Mouse (Mus musculus) spleen, postnatal 4 days (tissue): Measurements from ENCODE around the gene Psmb1.
"Not testable (repeated sequence)": the region's sequence is repeated elsewhere in the genome, so short reads cannot be mapped to it uniquely, and the experiment has no call there.

ENCODE experiments used
- DNase-seq, 2 experiments: peaks; one replicate each; pipeline ENCODE4 v3.0.0; 2022; ENCODE audit warnings: low spot score in 2 of 2

The Psmb1 gene

DNA sequence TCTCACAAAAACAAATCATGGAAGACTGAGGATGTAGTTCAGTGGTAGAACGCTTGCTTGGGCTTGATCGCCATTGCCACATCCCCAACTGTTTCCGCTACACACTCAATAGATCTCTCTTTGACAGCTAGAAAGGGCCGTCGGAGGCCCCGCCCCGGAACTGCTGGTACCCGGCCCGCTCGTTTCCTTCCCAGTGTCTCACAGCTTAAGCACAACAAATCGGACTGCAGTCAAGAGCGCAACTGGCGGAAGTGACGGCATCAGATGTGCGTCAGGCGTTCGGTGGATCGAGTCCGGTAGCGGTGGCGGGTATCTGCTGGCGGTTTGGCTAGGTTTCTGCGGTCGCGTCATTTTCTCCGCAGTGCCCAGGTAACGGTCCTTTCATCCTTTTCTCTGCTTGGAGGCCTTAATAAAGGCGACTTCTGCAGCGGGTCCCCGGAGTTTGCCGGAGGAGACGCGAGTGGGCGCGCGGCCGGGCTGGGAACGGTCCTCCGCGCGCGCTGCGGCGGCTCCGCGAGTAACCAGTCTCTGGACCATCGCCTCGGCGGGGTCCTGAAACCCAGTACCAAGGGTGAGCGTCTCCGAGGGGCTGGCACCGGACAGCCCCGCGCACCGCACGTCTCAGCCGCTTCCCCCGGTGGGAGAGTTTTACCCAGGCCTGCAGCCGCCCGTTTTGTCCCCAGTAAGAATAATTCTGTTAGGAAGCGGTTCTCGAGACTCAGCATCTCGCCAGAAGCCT, at the start of gene Psmb1, which contains the start of gene Tbp:
TSS of gene Psmb1 (minus strand) at position 96 of the 739 bp plus-strand sequence.
TSS of gene Tbp (plus strand) at position 233 of the 739 bp plus-strand sequence.
- peak; percentile 95 to 97 for DNase-seq

- DNase-seq = no peak
Observed at GRCm38 (mm10) chr17:15546440-15546839, 46.9 kb upstream of the Psmb1 start.

DNA sequence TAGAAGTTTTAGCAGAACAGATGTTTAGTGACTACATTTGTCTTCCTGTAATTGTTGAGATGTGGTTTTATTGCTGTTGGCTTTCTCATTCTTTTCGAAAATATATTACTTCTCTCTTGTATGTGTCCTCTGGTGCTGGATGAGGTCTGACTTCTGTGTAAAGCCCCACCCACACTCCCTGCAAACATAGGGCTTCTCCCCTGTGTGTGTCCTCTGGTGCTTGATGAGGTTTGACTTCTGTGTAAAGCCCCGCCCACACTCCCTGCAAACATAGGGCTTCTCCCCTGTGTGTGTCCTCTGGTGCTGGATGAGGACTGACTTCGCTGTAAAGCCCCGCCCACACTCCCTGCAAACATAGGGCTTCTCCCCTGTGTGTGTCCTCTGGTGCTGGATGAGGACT, 44.3 kb upstream of the Psmb1 start:
- not testable (repeated sequence) for DNase-seq

DNA sequence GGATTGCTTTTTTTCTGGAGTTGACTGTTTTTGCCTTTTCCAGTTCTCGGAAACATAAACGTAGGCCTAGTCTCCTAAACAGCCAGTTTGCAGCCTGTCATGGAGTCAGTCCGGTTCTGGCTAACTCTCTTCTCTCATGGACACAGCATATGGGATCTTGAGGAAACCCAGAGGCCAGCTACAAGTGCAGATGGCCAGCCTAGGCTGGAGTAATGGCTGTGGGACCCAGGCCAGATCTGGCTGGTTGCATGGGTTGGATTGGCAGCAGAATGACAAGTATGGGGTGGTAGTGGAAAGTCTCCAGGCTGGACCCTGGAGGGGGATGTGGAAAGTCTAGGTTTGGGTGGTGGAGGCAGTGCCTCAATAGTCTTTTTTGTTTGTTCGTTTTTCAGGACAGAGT, 40.8 kb upstream of the Psmb1 start:
- DNase-seq = no peak

DNA sequence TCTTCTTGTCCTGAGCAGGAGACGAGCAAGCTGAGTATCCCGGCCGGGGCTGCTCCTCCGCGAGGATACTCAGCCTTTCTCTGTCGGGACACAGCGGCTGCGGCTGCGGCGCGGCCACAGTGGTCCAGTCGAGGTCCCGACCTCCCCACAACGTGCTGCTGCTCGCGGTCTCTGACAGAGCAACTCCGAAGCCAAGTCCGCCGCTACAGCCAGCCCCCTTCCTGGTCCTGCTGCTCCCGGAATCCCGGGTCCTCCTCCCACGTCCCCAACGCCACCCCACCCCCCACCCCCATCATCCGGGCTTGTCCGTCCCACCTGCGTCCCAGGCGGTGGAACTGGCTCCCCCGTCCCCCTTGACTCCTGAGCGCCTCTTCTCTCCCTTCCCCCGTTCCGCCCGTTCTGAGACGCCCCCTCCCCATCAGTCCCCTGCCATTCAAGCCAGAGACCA, 36.9 kb upstream of the Psmb1 start:
- no peak for DNase-seq

- no peak for DNase-seq
Observed at GRCm38 (mm10) chr17:15535943-15536342, 36.4 kb upstream of the Psmb1 start.

- no peak for DNase-seq
Observed at GRCm38 (mm10) chr17:15535162-15535800, 35.7 kb upstream of the Psmb1 start.

- DNase-seq = peak in 1 of 2 experiments; percentile 34
Observed at GRCm38 (mm10) chr17:15530141-15530540, 30.6 kb upstream of the Psmb1 start.

- no peak for DNase-seq
Observed at GRCm38 (mm10) chr17:15528887-15529286, 29.3 kb upstream of the Psmb1 start.

DNA sequence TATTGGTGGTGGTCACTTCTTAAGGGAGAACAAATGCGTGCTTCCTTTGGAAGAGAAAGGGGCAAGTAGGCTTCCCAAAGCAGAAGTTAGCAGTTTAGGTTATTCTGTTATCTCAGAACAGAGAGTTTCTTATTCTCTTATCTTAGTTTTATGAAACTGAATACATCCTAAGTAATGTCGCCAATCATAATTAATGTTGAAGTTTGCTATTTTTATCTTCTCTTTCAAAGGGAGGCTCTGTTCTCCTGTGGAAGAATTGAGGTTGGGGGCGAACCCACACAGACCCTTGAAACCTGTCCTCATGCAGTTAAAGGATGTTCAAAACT, 28.2 kb upstream of the Psmb1 start:
- no peak for DNase-seq

DNA sequence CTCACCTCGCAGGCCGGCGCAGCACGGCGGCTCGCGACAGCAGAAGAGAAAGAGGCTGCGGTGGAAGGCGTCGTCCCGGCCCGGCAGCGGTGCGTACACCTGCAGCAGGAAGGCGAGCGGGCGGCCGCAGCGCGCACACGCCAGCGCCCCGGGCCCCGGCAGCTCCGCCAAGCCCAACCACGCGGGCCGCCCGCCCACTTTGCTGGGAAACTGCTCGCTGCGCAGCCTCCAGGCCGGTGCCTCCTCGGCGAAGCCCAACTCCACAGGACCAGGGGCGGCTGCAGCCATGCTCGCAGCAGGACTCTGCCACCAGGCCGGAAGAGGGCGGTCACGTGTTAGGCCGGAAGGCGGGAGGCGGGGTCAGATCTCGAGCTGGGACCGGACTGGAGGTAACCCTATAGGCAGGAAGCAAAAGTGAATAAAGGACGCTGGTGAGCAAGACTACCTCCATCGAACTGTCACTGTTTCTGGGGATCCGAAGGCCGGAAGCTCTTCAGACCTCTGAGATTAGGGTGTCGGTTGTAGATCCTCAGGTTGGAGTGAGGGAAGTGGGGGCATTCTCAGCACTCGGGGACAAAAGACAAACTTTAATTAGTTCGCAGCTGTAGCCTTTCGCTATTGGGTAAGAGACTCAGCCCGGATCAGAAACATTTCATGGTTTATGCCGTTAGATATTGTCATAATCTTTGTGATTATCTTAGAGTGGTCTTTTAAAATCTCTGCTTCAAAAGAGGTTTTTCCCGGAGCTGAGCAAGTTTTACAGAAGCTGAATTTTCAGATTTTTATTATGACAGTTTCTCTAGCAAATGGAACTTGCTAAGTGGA, 27.6 kb upstream of the Psmb1 start, which contains the start of gene Pdcd2:
TSS of gene Pdcd2 (minus strand) at position 316 of the 825 bp plus-strand sequence.
- DNase-seq = peak; percentile 94 to 97

GRCm38 (mm10) chr17:15526304-15526703, 26.8 kb upstream of the Psmb1 start:
- no peak for DNase-seq

DNA sequence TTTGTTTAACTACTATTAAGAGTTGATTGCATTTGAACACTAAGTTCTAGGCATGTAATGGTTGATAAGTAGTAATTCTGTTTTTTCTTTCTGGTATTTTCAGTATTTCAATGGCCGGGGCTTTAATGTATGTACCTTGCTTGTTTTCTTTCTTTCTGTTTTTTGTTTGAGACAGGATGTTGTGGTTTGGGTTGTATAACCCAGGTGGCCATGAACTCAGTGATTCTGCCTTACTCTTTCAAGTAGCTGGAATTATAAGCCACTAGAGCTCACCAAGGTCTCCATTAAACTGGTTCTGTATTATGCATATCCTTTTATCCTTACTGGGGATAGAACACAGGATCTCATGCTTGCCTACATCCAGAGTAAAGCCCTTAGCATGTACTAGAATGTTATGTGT, 19.2 kb upstream of the Psmb1 start:
- no peak for DNase-seq

- no peak for DNase-seq
Observed at GRCm38 (mm10) chr17:15518186-15518585, 18.6 kb upstream of the Psmb1 start.

GRCm38 (mm10) chr17:15517776-15518175, 18.2 kb upstream of the Psmb1 start:
- DNase-seq = no peak

DNA sequence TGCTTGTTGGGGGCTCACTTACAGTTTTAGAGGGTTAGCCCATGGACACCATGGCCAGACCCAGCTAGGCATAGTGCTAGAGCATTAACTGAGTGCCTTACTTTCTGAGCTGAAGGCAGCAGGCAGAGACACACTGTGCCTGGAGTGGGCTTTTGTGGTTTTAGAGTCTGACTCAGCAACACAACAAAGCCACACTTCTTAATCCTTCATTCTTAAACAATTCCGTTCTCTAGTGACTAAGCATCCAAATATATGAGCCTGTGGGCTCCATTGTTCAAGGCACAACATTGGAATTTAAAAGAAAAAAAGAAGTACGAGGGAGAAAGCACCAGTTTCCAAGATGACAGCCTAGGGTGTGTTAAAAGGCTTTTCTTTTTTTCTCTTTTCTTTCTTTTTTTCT, 11.1 kb upstream of the Psmb1 start:
- DNase-seq = no peak

DNA sequence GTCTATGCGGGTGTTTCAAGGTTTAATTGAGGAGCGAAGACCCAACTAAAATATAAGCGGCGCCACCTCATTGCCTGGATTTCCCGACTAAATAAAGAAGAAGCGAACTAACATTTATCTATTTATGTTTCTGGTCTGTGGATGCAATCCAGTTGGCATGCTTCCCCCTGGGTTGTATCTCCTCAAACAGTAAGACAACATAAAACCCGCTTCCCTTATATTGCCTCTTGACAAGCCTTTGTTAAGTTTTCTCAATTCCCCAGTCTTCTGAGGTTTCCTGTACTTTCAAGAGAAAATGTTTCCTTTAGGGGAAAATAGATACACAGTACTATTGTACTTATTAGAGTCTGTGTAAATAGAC, 818 bp downstream of the Psmb1 start:
- DNase-seq = no peak

DNA sequence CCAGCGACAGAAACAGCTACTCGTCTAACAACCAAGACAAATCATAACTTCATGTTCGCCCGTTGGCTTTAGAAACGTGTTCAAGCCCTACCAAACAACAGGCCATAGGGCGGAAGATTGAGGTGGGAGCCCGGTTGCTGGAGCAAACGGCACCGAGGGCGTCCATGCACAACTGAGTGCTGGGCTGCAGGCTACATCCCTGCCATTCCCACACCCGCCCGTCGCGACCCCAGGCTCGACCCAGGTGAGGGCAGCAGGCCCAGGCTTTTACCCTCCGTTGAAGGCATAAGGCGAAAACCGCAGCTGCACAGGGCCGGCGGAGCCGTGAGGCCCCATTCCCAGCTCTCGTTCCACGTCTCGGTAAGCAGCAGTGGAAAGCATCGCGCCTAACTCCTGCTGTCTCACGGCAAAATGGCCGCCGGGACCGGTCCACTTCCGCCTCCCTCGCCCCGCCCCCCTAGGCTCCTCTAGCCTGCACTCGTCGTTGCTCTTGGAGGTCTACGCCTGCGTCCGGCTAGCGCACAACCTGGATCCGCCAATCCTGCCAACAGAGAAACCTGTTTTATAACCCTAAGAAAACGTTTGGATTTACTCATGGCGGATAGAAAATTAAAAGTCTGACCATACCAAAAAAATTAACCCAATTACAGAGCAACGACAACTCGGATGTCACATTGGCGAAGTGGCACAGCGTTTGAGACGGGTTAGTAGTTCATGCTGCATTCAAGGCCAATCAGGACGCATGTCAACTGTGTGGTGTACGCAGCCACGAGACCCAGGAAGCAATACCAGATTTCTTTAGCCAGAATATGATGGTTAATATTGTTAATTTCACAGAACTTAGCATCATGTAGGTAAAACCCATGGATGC, 1.4 kb downstream of the Psmb1 start:
- DNase-seq = peak; percentile 94 to 97

DNA sequence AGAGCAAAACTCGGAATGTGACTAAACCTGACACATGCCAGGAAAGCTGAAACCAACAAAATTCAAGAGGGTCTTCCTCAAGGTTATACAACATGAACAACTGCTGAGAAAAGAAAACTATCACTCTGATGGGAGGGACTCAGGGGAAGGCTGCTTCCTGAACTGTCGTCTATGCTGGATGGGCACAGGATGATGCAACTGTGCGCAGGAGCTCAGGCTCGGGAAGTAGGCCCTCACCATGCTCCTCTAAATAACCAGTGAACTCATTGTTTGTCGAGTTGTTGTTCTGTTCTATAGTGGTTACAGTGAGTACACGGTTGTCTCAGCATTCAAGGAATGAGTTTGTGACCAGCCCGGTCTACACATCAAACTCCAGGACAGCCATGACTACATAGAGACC, 9.0 kb downstream of the Psmb1 start:
- DNase-seq = no peak

DNA sequence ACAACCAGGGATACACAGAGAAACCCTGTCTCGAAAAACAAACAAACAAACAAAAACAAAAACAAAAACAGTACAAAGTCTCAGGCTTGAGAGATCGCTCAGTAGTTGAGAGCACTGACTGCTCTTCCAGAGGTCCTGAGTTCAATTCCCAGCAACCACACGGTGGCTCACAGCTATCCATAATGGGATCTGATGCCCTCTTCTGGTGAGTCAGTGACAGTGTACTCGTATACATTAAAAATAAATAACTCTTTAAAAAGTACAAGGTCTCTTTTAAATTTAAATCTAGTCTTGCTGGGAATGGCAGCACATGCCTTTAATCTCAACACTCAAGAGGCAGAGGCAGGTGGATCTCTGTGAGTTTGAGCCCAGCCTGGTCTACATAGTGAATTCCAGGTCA, 26.9 kb downstream of the Psmb1 start:
- no peak for DNase-seq

GRCm38 (mm10) chr17:15467669-15468068, 31.9 kb downstream of the Psmb1 start:
- peak; percentile 58 to 86 for DNase-seq
